Mouse (Mus musculus) bone marrow macrophage, adult 2 months (primary cell): Measurements from ENCODE around the gene Krtap27-1. TPM values are rescaled to one million over a fixed set of nuclear protein-coding genes. Genes with fewer than 3 reads are reported as not detected.

Experiments
- H3K27ac ChIP-seq: 2 replicates; pipeline ENCODE4 v1.5.1; 2012; ENCODE audit warnings: low read depth, low read length; ENCODE audit not compliant: insufficient read depth
- H3K4me1 ChIP-seq: 2 replicates; pipeline ENCODE4 v1.6.1; 2012; ENCODE audit warnings: low read length; ENCODE audit not compliant: control insufficient read depth, insufficient read depth
- H3K4me3 ChIP-seq: 2 replicates; pipeline ENCODE4 v1.5.1; 2012; ENCODE audit warnings: mild to moderate bottlenecking, low read length, moderate library complexity; ENCODE audit not compliant: insufficient read depth
- CTCF ChIP-seq: IDR thresholded peaks from 2 replicates; pipeline ENCODE4 v1.5.1; 2012; ENCODE audit warnings: low read depth, mild to moderate bottlenecking, low read length, moderate library complexity
- POLR2A ChIP-seq: IDR thresholded peaks from 2 replicates; pipeline ENCODE4 v1.6.1; 2012; ENCODE audit warnings: mild to moderate bottlenecking, low read depth, low read length, borderline replicate concordance
- polyA plus RNA-seq: library from polyadenylated mRNA; stranded (reverse); fragments of >200 nt; gene quantifications from 2 replicates; pipeline ENCODE4 v1.2.4, GENCODE M21; 2012; ENCODE audit not compliant: missing spikeins, insufficient read depth, insufficient read length

Gene Krtap27-1
- polyA plus RNA-seq = not detected in 2 replicates

GRCm38 (mm10) chr16:88671571-88671970 is at the start of gene Krtap27-1:
TSS of gene Krtap27-1 (minus strand) at chr16:88671671.
- TF ChIP-seq POLR2A = no peak
- TF ChIP-seq CTCF = no peak
- Histone ChIP-seq H3K4me1 (no peaks in the 10 kb centered on the region), H3K27ac (no peak within 1 kb of the TSS), H3K4me3 (no peak within 1 kb of the TSS)

- no peak overlapping the region for H3K4me3 ChIP-seq
These were observed 48.6 kb upstream of the Krtap27-1 start for GRCm38 (mm10) chr16:88720031-88720430.

GRCm38 (mm10) chr16:88716549-88716948 is 45.1 kb upstream of the Krtap27-1 start:
- no peak overlapping the region for H3K4me3 ChIP-seq
- H3K4me1 ChIP-seq = no peaks in the 10 kb centered on the region
- TF ChIP-seq CTCF (no peak), POLR2A (no peak)
- no peak overlapping the region for H3K27ac ChIP-seq

More at GRCm38 (mm10) chr16:88720031-88720430, 48.6 kb upstream of the Krtap27-1 start:
- Histone ChIP-seq H3K4me1 (no peaks in the 10 kb centered on the region), H3K27ac (no peak overlapping the region)
- TF ChIP-seq POLR2A (no peak), CTCF (no peak)

GRCm38 (mm10) chr16:88711245-88711644 is 39.8 kb upstream of the Krtap27-1 start:
- TF ChIP-seq POLR2A = no peak
- no peak for TF ChIP-seq CTCF
- Histone ChIP-seq H3K4me3 (no peak overlapping the region), H3K27ac (no peak overlapping the region), H3K4me1 (no peaks in the 10 kb centered on the region)

- Histone ChIP-seq H3K4me1 (no peaks in the 10 kb centered on the region), H3K4me3 (no peak overlapping the region), H3K27ac (no peak overlapping the region)
- TF ChIP-seq POLR2A (no peak), CTCF (no peak)
These were observed 39.3 kb upstream of the Krtap27-1 start for GRCm38 (mm10) chr16:88710757-88711156.

- Histone ChIP-seq H3K27ac (no peak within 1 kb of the TSS), H3K4me3 (no peak within 1 kb of the TSS), H3K4me1 (no peaks in the 10 kb centered on the region)
- TF ChIP-seq CTCF = no peak
- TF ChIP-seq POLR2A = no peak
These were observed 36.1 kb upstream of the Krtap27-1 start, which contains the start of gene 2310061N02Rik for GRCm38 (mm10) chr16:88707496-88708012. TSS of gene 2310061N02Rik (minus strand) at chr16:88707962.

- H3K4me3 ChIP-seq = no peak overlapping the region
- TF ChIP-seq POLR2A (no peak), CTCF (no peak)
- H3K27ac ChIP-seq = no peak overlapping the region
- H3K4me1 ChIP-seq = no peaks in the 10 kb centered on the region
These were observed 29.8 kb upstream of the Krtap27-1 start for GRCm38 (mm10) chr16:88701072-88701864.

GRCm38 (mm10) chr16:88696256-88696655 is 24.8 kb upstream of the Krtap27-1 start:
- TF ChIP-seq POLR2A (no peak), CTCF (no peak)
- Histone ChIP-seq H3K4me3 (no peak overlapping the region), H3K4me1 (no peaks in the 10 kb centered on the region), H3K27ac (no peak overlapping the region)

GRCm38 (mm10) chr16:88681282-88681681 is 9.8 kb upstream of the Krtap27-1 start:
- H3K27ac ChIP-seq = no peak overlapping the region
- H3K4me1 ChIP-seq = no peaks in the 10 kb centered on the region
- TF ChIP-seq POLR2A (no peak), CTCF (no peak)
- no peak overlapping the region for H3K4me3 ChIP-seq

GRCm38 (mm10) chr16:88679099-88679498 is 7.6 kb upstream of the Krtap27-1 start:
- Histone ChIP-seq H3K4me1 (no peaks in the 10 kb centered on the region), H3K27ac (no peak overlapping the region), H3K4me3 (no peak overlapping the region)
- TF ChIP-seq POLR2A (no peak), CTCF (no peak)
